Mouse (Mus musculus) midbrain, embryonic 11.5 days (tissue): Measurements from ENCODE around the gene Cracr2a. TPM values are rescaled to one million over a fixed set of nuclear protein-coding genes. Genes with fewer than 3 reads are reported as not detected.

Experiments
- ATAC-seq: fragments of 200-750 bp; cut with Nextera tagmentation; 2 replicates; pipeline ENCODE4 v1.8.0; 2017; ENCODE audit warnings: moderate TSS enrichment, moderate library complexity; ENCODE audit not compliant: low FRiP score
- DNase-seq: peaks from one replicate; pipeline ENCODE4 v3.0.0; 2015; ENCODE audit warnings: low spot score; ENCODE audit errors: missing footprints
- H3K27ac ChIP-seq: fragments of 300-500 bp; sonication (generic); 2 replicates; pipeline ENCODE4 v1.5.1; 2014; ENCODE audit warnings: low read depth, low read length
- H3K27me3 ChIP-seq: fragments of 300-500 bp; sonication (generic); 2 replicates; pipeline ENCODE4 v1.6.1; 2014; ENCODE audit warnings: mild to moderate bottlenecking, low read length, moderate library complexity, mixed read lengths; ENCODE audit not compliant: control insufficient read depth, insufficient read depth
- H3K36me3 ChIP-seq: fragments of 300-500 bp; sonication (generic); 2 replicates; pipeline ENCODE4 v1.6.1; 2014; ENCODE audit warnings: mild to moderate bottlenecking, low read length, moderate library complexity, mixed read lengths; ENCODE audit not compliant: control insufficient read depth, insufficient read depth
- H3K4me1 ChIP-seq: fragments of 300-500 bp; sonication (generic); 2 replicates; pipeline ENCODE4 v1.6.1; 2014; ENCODE audit warnings: low read length; ENCODE audit not compliant: control insufficient read depth, insufficient read depth
- H3K4me2 ChIP-seq: fragments of 300-500 bp; sonication (generic); 2 replicates; pipeline ENCODE4 v1.6.1; 2014; ENCODE audit warnings: mild to moderate bottlenecking, moderate library complexity
- H3K4me3 ChIP-seq: fragments of 300-500 bp; sonication (generic); 2 replicates; pipeline ENCODE4 v1.5.1; 2014; ENCODE audit warnings: low read depth, low read length
- H3K9ac ChIP-seq: fragments of 300-500 bp; sonication (generic); 2 replicates; pipeline ENCODE4 v1.6.1; 2014; ENCODE audit warnings: low read length
- H3K9me3 ChIP-seq: fragments of 300-500 bp; sonication (generic); 2 replicates; pipeline ENCODE4 v1.6.1; 2016; ENCODE audit warnings: low read length; ENCODE audit not compliant: control insufficient read depth
- WGBS: fragments of 180-500 bp; shearing (Covaris S2); extraction: QIAGEN DNeasy Blood & Tissue Kit; methylation state at CpG from one replicate; pipeline ENCODE4 v1.1.7; 2014; 5-methylcytosine and 5-hydroxymethylcytosine counted together
- polyA plus RNA-seq: library from polyadenylated mRNA; unstranded; fragments of >200 nt; fragmentation: Nextera tagmentation; extraction: Ambion mirVana; gene quantifications from 2 replicates; pipeline ENCODE4 v1.2.1, GENCODE M21; 2014

Cracr2a gene
- polyA plus RNA-seq, 1 experiment from 2014 or later, result 0.34 TPM

- Histone ChIP-seq H3K9me3 (no peaks in the 10 kb centered on the region), H3K27me3 (no peaks in the 10 kb centered on the region), H3K4me3 (no peak overlapping the region), H3K9ac (no peak overlapping the region), H3K4me1 (peaks cover 3% of the 10 kb centered on the region; the same call in 1 of the 2 replicates), H3K36me3 (no peaks in the 10 kb centered on the region), H3K4me2 (no peak overlapping the region), H3K27ac (no peak overlapping the region)
- DNase-seq (no peak), ATAC-seq (no peak)
- 84% methylated on average over 12 of the region's 12 CpGs for WGBS
Observed at GRCm38 (mm10) chr6:127611216-127611615, 50.1 kb downstream of the Cracr2a start.

GRCm38 (mm10) chr6:127614083-127614984, 53.2 kb downstream of the Cracr2a start:
- ATAC-seq (peak; percentile 45; the same call in 1 of the 2 replicates), DNase-seq (no peak)
- Histone ChIP-seq H3K27ac (0 out of 2 replicates have a peak overlapping the region, but pooled peaks have one; percentile 11), H3K36me3 (no peaks in the 10 kb centered on the region), H3K4me2 (no peak overlapping the region), H3K27me3 (no peaks in the 10 kb centered on the region), H3K4me3 (no peak overlapping the region), H3K9ac (no peak overlapping the region), H3K9me3 (no peaks in the 10 kb centered on the region), H3K4me1 (peaks cover 5% of the 10 kb centered on the region; the same call in 1 of the 2 replicates)
- 63% methylated on average over 13 of the region's 13 CpGs for WGBS

GRCm38 (mm10) chr6:127616623-127617022, 55.5 kb downstream of the Cracr2a start:
- no peak for DNase-seq
- 94% methylated on average over 1 of the region's 1 CpGs for WGBS
- no peaks in the 10 kb centered on the region for H3K36me3 ChIP-seq
- no peaks in the 10 kb centered on the region for H3K9me3 ChIP-seq
- no peak overlapping the region for H3K9ac ChIP-seq
- ATAC-seq, result no peak
- H3K27ac ChIP-seq, result no peak overlapping the region
- H3K27me3 ChIP-seq, result no peaks in the 10 kb centered on the region
- H3K4me2 ChIP-seq, result no peak overlapping the region
- H3K4me1 ChIP-seq, result peaks cover 5% of the 10 kb centered on the region; the same call in 1 of the 2 replicates
- H3K4me3 ChIP-seq, result no peak overlapping the region

GRCm38 (mm10) chr6:127617258-127618025, 56.3 kb downstream of the Cracr2a start:
- ATAC-seq (no peak), DNase-seq (peak; percentile 93)
- WGBS, result 30% methylated on average over 10 of the region's 10 CpGs
- H3K36me3 ChIP-seq, result no peaks in the 10 kb centered on the region
- no peak overlapping the region for H3K4me3 ChIP-seq
- H3K9me3 ChIP-seq, result no peaks in the 10 kb centered on the region
- no peaks in the 10 kb centered on the region for H3K27me3 ChIP-seq
- peaks cover 5% of the 10 kb centered on the region; the same call in 1 of the 2 replicates for H3K4me1 ChIP-seq
- H3K4me2 ChIP-seq, result peak overlapping the region; percentile 24; the same call in 1 of the 2 replicates
- H3K9ac ChIP-seq, result no peak overlapping the region
- no peak overlapping the region for H3K27ac ChIP-seq

GRCm38 (mm10) chr6:127618686-127619085, 57.5 kb downstream of the Cracr2a start:
- no peak for ATAC-seq
- Histone ChIP-seq H3K9ac (no peak overlapping the region), H3K4me1 (peaks cover 5% of the 10 kb centered on the region; the same call in 1 of the 2 replicates), H3K36me3 (no peaks in the 10 kb centered on the region), H3K4me2 (no peak overlapping the region), H3K27ac (no peak overlapping the region), H3K4me3 (no peak overlapping the region), H3K27me3 (no peaks in the 10 kb centered on the region), H3K9me3 (no peaks in the 10 kb centered on the region)
- DNase-seq, result no peak
- WGBS, result 84% methylated on average over 4 of the region's 4 CpGs

- 32% methylated on average over 5 of the region's 5 CpGs for WGBS
- peak; percentile 57; the same call in 1 of the 2 replicates for ATAC-seq
- H3K9me3 ChIP-seq, result no peaks in the 10 kb centered on the region
Observed at GRCm38 (mm10) chr6:127625135-127625534, 64.0 kb downstream of the Cracr2a start.

GRCm38 (mm10) chr6:127627453-127627852, 66.3 kb downstream of the Cracr2a start:
- Histone ChIP-seq H3K4me2 (no peak overlapping the region), H3K9me3 (no peaks in the 10 kb centered on the region), H3K4me1 (peaks cover 8% of the 10 kb centered on the region; the same call in 1 of the 2 replicates), H3K9ac (no peak overlapping the region), H3K27ac (no peak overlapping the region), H3K27me3 (no peaks in the 10 kb centered on the region), H3K36me3 (no peaks in the 10 kb centered on the region), H3K4me3 (no peak overlapping the region)
- DNase-seq (peak; percentile 87), ATAC-seq (peak; percentile 38; the same call in 1 of the 2 replicates)
- 24% methylated on average over 9 of the region's 9 CpGs for WGBS

More at GRCm38 (mm10) chr6:127625135-127625534, 64.0 kb downstream of the Cracr2a start:
- Histone ChIP-seq H3K27ac (no peak overlapping the region), H3K9ac (no peak overlapping the region), H3K36me3 (no peaks in the 10 kb centered on the region), H3K4me2 (no peak overlapping the region), H3K4me1 (peaks cover 8% of the 10 kb centered on the region; the same call in 1 of the 2 replicates), H3K27me3 (no peaks in the 10 kb centered on the region), H3K4me3 (no peak overlapping the region)
- peak; percentile 95 for DNase-seq

- WGBS, result 87% methylated on average over 2 of the region's 2 CpGs
Observed at GRCm38 (mm10) chr6:127629249-127629648, 68.1 kb downstream of the Cracr2a start.

More at GRCm38 (mm10) chr6:127629249-127629648, 68.1 kb downstream of the Cracr2a start:
- Histone ChIP-seq H3K36me3 (no peaks in the 10 kb centered on the region), H3K9ac (no peak overlapping the region), H3K4me2 (no peak overlapping the region), H3K4me3 (no peak overlapping the region), H3K4me1 (peaks cover 8% of the 10 kb centered on the region; the same call in 1 of the 2 replicates), H3K9me3 (no peaks in the 10 kb centered on the region), H3K27ac (no peak overlapping the region), H3K27me3 (no peaks in the 10 kb centered on the region)
- DNase-seq (no peak), ATAC-seq (no peak)
